Mouse (Mus musculus) heart, postnatal 10 days (tissue): Measurements from ENCODE around the gene Snd1. TPM values are rescaled to one million over a fixed set of nuclear protein-coding genes. Genes with fewer than 3 reads are reported as not detected.

Experiments used
- DNase-seq, 2 experiments: peaks; one replicate each; pipeline ENCODE4 v3.0.0; 2021
- intact Hi-C: fragments of 180-260 bp; cut with DNase I; formaldehyde crosslinking; loops from one replicate; pipeline ENCODE4 v1.15.1; 2025
- total RNA-seq, 2 experiments: library from RNA; stranded (reverse); gene quantifications; 2 replicates each; pipeline ENCODE4 v1.2.3; 2021

The Snd1 gene
- total RNA-seq, 2 experiments from 2014 or later: 91.2 to 105 TPM

- DNase-seq: peak in 1 of 2 experiments; percentile 9
- intact Hi-C loops: no loop called here
These were observed 206.8 kb downstream of the Snd1 start for GRCm38 (mm10) chr6:28681521-28682457.

GRCm38 (mm10) chr6:28685052-28685451 lies 210.1 kb downstream of the Snd1 start:
- DNase-seq: no peak
- intact Hi-C loops: no loop called here

- intact Hi-C loops: no loop called here
- DNase-seq: no peak
These were observed 210.8 kb downstream of the Snd1 start for GRCm38 (mm10) chr6:28685745-28686144.

GRCm38 (mm10) chr6:28687776-28688175 lies 212.8 kb downstream of the Snd1 start:
- no peak for DNase-seq

DNA sequence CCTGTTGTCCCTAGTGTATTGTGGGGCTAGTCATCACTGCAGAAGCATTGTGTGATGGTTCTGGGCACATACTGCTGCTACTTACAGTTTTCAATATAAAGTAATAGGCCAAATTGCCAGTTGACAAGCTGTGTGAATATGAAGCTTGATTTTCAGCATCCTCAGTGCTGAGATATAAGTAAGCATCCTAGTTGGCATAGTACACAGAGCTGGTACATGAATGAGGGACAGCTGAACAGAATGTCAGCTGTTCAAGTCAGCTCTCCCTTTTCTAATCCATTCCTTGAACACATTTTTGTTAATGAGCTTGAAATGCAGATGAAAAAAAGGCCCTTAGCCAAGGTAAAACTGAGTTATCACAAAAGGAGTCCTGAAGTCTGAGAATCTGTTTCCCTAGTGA lies 217.7 kb downstream of the Snd1 start:
- intact Hi-C loops: no loop called here
- DNase-seq: no peak

More at GRCm38 (mm10) chr6:28687776-28688175, 212.8 kb downstream of the Snd1 start:
- intact Hi-C loops: no loop called here

- no peak for DNase-seq
- intact Hi-C loops: no loop called here
These were observed 222.3 kb downstream of the Snd1 start for GRCm38 (mm10) chr6:28697214-28697613.

DNA sequence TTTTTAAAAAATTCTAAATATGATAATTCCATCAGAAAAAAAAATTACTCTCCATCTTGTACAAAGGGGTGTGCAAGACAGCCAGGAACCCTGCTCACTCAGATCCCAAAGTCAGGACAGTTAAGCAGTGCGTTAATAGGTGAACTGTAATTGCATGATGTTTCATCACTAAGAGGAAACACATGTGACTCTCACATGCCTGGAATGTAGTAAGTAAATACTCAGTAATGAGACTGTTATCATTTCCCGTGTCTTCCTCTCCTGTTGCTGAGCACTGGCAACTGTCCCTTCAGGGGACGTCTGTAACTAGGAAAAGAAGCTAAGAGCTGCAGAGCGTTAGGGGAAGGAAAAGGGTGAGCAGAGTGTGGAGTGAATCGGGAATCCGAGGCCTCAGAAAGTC lies 229.7 kb downstream of the Snd1 start:
- intact Hi-C loops: no loop called here
- no peak for DNase-seq

GRCm38 (mm10) chr6:28705384-28706107 lies 230.6 kb downstream of the Snd1 start:
- DNase-seq: peak; percentile 29 to 33
- intact Hi-C loops: no loop called here

DNA sequence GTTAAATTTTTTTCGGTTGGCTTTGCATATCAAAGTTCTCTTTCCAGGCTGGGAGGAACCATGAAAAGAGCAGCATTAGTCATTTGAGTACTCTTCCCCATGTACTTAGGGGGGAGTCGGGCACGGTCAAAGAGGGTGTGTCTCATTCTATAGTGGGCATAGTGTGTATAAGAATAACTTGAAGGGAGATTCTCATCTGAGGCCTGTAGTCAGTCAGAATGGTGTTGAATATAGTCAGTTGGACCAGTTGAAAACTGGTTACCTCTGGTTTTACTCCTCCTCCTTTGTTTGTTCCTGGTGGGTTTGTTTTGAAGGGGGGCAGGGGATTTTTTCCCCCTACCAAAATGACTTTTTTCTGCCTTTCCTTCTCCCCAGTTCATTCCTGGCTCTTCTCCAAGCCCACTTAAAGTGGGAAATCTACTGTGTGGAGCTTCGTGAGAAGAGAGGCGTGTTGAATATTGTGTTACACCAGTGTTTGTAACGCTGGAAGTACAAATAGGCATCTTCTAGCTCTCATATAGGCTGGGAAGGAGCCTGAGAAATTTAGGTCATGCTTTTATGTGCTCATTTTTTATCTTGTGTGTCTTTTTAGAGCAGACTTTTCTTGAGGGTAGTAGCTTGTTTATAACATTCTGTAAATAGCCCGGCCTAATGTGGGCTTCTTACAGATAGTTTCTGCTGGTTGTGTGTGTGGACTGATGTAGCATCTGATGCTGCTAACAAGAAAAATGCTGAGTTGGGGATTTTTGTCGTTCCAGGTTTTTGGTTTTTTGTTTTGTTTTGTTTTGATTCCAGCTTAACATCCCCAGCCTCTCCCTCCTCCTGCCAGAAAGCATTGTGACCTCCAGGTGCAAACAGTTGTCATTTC lies 231.4 kb downstream of the Snd1 start:
- intact Hi-C loops: no loop called here
- no peak for DNase-seq

GRCm38 (mm10) chr6:28706976-28707592 lies 232.1 kb downstream of the Snd1 start:
- DNase-seq: peak; percentile 24 to 26
- intact Hi-C loops: no loop called here

- no peak for DNase-seq
- intact Hi-C loops: no loop called here
These were observed 235.1 kb downstream of the Snd1 start for GRCm38 (mm10) chr6:28710035-28710434.

DNA sequence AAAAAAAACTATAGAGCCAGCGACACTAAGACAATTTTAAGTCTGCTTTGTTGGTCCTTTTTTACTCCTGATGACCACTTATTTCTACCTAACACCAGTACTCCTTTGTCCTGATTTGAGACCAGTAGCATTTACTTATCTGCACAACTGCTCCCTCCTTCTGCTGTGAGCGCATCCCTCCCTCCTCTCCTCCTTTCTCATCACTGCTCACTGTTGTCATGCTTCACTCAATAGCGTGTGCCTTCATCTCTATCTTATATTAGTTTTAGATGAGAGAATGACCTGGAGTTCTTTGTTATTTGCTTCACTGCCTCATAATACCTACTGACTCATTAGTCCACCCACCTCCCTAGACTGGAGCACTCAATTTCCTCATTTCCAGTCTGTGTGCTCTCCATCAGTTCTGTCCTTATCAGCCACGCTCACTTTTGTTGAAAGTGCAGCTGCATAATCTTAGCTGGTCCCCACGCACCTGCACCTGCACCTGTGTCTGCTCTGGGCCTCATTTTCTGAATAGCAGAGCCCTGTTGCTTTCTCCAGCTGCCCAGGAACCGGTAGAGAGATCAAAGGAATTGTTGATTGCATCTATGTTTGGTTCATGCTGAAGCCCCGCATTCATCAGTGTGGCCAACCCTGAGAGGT lies 242.4 kb downstream of the Snd1 start:
- no peak for DNase-seq
- intact Hi-C loops: no loop called here

- peak; percentile 35 to 39 for DNase-seq
- intact Hi-C loops: no loop called here
These were observed 242.9 kb downstream of the Snd1 start for GRCm38 (mm10) chr6:28717845-28718237.

- intact Hi-C loops: no loop called here
- no peak for DNase-seq
These were observed 245.6 kb downstream of the Snd1 start for GRCm38 (mm10) chr6:28720391-28721171.

GRCm38 (mm10) chr6:28723059-28723458 lies 248.1 kb downstream of the Snd1 start:
- DNase-seq: no peak
- intact Hi-C loops: no loop called here

GRCm38 (mm10) chr6:28724776-28725175 lies 249.8 kb downstream of the Snd1 start:
- no peak for DNase-seq
- intact Hi-C loops: no loop called here

GRCm38 (mm10) chr6:28729236-28729635 lies 254.3 kb downstream of the Snd1 start:
- DNase-seq: no peak
- intact Hi-C loops: no loop called here

DNA sequence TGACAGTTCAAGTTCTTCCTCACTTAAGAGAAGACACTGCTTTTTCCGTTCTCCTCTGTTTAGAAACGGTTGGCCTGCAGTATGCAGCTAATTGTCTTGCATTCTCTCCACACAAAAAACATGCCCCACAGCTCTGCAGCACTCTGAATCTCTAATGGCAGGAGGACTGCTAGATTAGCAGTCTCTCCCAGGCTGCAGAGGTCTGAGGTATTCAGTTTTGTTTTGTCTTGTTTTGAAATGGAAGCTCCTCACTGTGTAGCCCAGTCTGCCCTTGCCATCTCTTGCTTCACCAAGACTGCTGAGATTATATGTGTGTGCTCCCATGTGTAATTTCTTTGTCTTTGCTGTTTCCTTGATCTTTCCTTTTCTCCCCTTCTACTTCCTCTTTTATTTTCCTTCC lies 254.7 kb downstream of the Snd1 start:
- DNase-seq: no peak
- intact Hi-C loops: no loop called here

- no peak for DNase-seq
- intact Hi-C loops: no loop called here
These were observed 256.3 kb downstream of the Snd1 start for GRCm38 (mm10) chr6:28731246-28731645.
